Mouse (Mus musculus) cerebellum, postnatal 10 days (tissue): ENCODE results near the gene Sept9.
"Not testable (repeated sequence)": the region's sequence is repeated elsewhere in the genome, so short reads cannot be mapped to it uniquely, and the experiment has no call there.

ENCODE experiments used
- DNase-seq, 2 experiments: peaks; one replicate each; pipeline ENCODE4 v3.0.0; 2021; ENCODE audit warnings: mixed read lengths in 2 of 2

Sept9 gene

DNA sequence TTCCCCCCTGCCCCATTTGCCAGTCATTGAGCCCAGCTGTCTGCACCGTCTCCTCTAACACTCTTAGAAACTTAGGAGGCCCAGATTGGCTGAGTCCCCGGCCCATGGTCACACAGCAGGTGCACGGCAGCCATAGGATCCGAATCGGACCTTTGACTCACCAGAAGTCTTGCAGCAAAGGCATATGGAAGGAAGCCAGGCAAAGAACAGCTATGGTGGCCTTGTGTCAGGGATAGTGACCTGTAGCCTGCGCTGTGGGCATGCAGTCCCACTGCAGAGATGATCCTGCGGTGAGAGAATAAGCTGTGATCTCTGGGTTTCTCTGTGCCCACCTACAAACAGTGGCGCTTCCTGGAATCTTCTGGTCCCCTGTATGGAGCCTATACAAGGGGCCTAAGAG is 115.1 kb downstream of the Sept9 start:
- DNase-seq: no peak

DNA sequence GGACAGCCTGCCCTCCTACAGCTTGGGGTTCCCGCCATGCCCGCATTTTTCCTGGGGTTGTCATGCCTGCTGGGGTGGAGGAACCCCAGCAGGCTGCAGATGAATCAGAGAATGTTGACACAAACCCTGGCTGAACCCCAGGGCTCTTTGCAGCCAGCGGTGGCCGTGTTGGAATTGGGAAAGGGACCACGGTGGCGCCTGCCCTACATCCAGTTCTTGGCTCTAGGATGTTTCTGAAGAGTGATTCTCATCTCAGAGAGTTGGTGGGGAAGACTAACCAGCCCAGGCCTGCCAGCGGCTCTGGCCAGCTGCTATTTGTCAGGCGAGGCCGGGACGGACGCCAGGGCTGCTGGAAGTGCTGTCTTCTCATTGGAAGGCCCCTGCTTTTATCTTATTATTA is 115.8 kb downstream of the Sept9 start:
- peak; percentile 76 to 78 for DNase-seq

DNA sequence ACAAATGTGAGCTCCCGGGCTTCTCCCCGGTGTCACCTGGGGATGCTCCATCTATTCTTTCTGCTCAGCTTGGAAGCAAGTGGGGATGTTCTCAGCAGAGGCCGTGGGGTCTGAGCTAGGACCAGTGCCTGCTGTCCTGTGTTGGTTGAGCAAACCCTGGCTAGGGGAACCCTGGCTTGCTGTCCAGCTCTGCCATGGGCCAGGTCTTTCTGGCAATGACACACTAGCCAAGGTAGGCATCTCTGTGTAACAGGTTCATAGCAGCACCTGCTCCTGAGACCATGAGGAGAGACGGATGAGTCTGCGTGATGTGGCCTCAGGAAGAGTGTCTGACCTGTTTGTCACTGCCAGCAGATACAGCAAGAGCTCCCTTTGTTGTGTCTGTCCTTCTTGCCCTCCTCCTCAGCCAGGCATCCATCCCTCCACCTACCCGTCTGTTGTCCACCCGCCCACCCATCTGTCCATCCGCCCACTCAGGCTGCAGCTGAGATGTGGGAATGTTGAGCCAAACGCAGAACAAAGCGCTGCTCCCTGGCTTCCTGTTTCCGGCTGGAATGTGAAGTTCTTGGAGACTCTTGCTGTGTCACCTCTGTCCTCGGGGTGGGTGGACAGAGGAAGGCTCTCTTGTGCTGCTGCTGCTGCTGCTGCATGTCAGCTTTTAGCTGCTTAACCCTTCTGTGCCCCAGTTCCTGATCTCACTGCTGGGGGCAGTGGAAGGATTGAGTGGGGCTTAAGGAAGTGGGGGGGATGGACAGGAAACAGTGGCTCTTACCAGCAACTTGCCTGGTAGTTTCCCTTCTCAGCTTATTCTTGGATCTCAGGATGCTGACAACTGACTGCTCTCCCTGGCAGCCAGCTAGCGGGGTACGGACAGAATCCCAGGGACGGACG is 117.2 kb downstream of the Sept9 start:
- peak; percentile 79 to 88 for DNase-seq

DNA sequence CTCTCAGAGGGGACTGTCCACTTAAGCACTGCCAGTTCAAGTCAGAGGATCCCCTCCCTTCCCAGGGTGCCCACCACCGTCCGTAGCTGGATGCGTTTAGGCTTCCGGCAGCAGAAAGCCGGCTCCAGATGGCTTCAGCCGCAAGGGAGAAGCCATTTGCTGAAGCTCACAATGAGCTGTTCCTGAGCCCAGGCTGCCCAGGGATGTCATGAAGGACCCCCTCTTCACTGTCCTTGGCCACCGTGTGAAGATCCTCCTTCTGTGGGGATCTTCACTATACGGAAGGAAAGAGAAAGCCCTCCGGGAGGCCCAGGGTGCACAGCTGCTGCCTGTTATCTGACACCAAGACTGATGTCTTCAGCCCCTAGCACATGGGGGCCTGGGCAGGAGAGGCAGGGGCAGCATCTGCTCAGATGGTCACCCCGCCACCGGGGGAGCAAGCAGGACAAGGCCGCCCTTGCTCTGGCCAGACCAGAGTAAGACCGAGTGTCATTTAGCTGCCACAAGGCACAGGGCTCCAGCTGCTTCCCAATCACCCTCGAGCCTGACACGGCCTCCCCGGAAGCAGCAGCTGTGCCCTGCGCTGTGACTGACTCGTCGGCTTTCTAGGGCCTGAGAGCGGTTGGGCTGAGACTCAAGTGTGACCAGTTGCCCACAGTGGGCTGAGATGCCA is 118.1 kb downstream of the Sept9 start:
- DNase-seq: peak; percentile 77 to 84

DNA sequence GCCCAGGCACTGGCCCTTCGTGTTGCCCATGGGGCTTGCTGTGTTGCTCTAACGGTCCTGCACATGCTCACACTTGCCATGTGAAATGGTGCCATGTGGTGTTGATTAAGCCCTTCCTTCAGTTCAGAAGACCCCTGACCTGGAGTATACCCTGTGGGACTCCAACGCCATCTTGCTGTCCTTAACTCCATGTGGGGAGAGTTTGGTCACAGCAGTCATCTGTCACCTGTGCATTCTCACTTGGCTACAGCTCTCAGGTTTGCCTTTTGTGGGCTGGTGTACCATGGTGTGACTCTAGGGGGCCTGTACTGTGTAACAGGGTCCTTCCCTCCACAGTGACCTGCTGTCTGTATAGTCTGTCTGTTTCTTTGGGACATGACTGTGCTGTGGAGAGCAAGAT is 118.7 kb downstream of the Sept9 start:
- no peak for DNase-seq

DNA sequence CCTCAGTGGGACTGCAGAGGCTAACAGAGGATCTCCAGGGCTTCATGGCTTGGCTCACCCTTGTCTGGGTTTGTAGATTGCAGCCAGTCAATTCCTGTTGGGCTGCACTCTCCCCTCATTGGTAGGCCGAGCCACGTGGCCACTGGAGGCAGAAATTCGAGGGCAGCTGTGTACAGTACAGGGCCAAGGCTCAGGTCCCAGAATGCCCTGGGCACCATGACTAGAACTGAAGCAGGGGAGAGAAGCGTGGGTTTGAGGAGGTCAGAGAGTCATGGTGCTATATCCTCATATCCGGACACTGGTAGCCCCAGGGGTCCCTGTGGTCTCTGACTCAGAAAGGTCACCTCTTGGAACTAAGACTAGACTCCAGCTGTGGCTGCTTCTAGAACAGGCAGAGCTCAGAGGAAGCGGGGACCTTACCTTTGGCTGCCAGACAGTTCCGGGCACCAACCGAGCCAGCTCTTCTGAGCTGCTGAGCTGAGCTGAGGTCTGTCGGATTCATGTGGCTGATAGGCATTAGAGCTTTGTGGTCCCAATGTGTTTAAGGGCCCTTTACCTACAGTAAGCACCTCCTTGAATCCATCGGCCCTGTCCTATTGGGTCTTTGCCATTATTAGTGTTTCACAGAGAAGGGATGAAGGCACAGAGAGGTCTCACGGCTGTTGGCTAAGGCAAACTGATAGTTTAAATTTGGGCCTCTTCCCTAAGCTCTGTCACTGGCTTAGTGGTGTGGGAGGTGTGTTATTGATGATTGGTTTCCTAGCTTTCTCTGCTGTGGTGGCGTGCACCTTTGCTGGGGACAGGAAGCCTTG is 119.5 kb downstream of the Sept9 start:
- peak in 1 of 2 experiments; percentile 38 for DNase-seq

DNA sequence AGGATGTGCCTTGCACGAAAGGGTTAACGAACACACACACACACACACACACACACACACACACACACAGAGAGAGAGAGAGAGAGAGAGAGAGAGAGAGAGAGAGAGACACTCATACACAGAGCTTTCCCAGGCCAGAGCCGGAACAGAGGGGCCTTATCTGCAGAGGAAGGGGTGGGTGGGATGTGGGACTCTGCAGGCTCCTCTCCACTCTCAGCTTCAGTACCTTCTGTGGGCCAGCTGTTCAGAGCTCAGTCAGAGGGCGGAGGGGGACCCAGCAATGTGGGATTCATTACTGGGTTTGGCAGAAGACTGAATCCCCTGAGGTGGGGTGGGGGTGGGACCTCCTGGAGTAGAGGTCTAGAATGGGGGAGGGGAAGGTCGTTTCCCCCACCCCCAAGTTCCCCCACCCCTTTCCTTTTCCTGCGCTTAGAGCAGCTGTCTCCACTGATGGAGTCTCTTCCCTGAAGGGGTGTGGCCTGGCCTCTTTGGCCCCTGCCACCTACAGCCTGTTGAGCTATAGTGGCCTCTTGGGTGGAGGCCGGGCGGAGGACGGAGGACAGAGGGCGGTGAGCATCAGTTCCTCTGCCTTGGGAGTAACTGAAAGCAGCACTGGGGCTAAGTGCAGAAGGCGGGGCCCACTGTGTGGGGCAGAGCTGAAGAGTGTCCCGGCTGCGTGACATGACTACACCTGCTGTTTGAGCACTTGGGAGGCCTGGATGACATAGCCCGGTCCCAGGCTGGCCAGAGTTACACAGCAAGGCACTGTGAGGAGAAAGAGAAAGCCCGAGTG is 120.3 kb downstream of the Sept9 start:
- no peak for DNase-seq

DNA sequence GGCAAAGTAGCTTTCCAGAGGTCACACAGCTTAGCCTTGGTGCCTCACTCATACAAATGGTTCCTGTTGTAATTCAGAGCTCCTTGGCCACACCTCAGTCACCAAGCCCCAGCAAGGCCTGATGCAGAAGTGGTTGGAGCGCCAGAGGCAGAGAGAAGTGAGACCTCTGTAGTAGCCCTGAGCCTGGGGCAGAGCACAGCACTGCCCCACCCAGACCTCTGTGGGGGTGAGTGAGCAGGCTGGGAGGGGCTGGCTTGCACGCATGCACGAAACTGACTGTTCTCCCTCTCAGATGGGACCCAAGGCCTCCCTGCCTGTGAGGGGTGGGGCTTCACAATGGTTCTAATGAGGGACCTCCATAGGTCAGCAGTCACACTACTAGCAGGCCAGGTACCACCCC is 121.0 kb downstream of the Sept9 start:
- no peak for DNase-seq

DNA sequence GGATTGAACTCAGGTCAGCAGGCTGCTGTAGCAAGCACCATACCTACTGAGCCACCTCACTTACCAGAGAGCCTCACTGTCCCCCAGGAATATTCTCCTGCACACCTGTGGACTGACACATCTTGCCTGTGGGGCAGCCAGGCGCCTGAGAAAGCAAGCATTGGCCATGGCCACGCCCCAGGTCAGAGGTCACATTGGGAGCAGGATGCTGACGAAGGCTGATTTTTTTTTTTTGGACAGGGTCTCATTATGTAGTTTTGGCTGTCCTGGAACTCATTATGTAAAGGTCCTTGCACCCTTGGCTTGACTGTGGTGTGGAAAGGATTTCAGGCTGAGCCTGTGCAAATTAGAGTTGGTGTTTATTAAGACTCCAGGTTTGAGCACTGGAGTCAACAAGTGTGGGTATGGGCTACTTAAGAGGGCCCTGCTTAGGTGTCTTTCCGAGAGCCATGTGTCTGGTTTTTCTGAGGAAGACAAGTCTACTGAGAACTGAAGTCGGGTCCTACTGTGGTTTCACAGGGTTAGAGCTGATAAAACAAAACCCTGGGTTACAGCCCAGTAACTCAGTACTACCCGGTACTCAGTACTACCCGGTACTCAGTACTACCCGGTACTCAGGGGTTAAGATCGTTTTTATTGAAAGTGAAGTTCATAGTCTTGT is 122.0 kb downstream of the Sept9 start:
- no peak for DNase-seq

DNA sequence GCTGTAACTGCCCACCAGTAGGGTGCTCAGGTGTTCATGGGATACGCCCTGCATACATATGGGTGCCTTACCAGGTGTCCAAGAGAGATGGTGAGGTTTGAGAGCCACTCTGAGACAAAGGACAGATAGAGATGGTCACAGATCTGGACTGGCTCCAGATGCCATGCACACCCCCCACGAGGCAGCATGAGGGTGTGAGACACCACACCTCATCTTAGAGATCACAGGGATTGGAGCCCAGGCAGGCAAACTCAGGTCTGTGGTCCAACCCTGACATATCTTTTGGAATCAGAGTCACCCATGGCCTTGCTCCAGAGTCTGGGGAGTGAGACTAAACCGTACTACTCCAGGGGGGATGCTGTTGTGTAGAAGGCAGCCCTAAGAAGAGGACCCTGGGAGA is 122.8 kb downstream of the Sept9 start:
- no peak for DNase-seq

DNA sequence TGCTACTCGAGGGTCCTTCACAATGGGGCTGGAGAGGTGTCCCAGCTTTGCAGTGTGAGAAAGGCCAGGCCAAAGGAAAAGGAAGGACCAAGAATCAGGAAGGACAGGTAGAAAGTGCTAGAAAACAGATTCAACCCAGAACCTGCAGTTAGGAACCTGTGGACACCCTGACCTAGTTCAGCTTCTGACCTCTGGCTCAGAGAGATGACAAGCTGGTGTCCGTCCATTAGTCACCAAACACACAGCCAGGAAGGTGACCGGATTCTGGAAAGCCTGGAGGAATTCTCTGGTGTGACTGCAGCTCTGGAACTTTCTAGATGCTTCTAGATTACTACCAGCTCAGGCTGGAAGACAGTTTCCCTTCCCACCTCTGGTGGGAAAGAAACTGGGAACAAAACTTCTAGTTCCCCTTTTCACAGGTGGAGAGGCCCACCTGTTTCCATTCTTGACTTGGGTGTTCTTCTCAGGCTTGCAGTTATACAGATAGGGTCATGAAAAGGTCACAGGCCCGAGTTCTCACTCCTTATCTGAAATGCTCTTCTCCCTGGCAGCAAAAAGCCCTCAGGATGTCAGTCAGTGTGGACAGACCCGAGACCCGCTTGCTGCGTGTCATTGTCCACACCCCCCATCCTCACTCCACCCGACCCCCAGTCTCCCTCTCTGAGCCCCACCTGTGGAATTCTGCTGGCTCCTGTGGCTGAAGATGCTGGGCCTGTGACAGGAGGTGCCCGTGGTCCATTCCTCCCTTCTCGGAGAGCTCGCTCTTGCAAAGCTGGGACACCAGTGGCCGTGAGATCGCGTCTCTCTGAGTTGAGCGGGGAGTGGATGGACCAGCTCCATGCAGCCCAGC is 123.5 kb downstream of the Sept9 start:
- no peak for DNase-seq

DNA sequence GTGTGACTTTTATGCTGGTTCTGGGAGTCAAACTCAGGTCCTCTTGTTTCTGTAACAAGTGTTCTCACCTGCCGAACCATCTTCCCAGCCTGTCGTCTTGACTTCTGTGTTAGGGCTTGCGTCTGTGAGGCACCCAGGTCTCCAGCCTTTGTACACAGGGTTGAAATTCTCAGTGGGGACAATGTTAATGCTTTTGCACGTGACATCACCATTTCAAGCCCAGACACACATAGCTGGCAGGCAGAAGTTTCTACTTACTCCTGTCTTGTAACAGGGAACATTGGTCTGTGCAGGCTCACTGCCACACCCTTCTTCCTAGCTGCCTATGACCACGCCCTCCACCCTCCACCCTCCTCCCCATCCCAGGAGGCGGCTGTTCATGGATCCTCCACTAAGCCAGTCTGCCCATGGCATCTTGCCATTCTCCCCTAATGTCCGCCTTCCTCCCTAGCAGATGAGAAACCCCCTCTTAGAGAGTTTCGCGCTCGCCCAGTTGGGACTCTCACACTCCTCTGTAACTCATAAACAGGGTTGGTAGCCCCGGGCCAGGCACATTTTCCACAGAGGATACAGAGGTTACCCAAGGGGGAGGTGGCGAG is 124.6 kb downstream of the Sept9 start:
- DNase-seq: peak in 1 of 2 experiments; percentile 44

DNA sequence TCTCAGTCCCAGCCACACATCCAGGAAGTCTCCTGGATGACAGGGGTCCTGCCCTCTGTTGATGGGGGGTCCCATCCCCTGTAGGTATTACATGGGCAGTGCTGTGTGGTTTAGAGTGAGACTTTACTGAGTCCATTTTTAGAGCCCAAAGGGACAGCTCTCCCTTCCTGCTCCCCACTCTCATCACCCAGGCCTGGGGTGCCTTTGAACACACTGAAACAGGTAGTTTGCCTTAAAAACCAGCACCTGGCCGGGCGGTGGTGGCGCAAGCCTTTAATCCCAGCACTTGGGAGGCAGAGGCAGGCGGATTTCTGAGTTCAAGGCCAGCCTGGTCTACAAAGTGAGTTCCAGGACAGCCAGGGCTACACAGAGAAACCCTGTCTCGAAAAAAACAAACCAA is 125.3 kb downstream of the Sept9 start:
- not testable (repeated sequence) for DNase-seq

DNA sequence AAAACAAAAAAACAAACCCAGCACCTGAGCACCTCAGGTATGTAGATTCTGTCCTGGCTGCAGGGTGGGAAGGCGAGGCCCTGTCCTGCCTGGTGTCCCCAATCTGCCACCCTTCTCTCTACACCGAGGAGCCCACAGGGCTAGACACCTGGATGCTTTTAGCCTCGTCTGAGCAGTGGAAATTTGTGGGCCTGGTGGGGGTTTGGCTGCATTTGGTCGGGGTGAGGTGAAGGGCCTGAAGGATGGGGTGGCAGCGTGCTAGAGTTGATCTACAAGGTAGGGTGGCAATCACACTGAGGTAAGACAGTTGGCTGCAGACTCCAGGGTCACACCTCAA is 125.6 kb downstream of the Sept9 start:
- DNase-seq: no peak

DNA sequence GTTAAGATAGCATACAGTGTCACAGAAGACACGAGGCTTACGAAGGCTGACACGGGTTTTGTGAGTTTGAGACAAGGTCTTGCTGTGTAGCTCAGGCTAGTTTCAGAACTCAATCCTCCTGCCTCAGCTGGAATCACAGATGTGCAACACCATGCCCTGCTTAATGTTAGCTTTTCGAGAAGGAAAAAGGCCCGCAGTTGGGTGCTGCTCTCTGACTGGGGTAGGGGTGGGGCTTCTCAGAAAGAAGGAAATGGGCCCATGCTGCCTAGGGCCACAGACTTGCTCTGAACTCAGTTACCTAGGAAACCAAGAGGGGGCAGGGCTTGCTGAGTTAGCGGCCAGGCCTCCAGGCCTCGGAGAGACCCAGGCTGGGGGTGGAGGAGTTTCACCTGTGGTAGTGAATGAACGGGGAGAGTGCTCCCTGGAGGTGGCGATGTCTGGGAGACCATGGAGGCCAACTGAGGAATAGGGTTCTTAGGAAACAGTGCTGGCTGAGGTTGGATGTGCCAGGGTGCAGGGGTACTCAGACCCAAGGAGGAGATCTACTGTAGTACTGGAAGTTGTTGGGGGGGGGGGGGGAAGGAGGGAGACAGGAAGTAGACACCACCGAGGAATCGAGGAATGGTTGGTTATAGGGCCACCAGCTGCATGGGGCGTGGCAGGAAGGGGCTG is 126.1 kb downstream of the Sept9 start:
- no peak for DNase-seq

DNA sequence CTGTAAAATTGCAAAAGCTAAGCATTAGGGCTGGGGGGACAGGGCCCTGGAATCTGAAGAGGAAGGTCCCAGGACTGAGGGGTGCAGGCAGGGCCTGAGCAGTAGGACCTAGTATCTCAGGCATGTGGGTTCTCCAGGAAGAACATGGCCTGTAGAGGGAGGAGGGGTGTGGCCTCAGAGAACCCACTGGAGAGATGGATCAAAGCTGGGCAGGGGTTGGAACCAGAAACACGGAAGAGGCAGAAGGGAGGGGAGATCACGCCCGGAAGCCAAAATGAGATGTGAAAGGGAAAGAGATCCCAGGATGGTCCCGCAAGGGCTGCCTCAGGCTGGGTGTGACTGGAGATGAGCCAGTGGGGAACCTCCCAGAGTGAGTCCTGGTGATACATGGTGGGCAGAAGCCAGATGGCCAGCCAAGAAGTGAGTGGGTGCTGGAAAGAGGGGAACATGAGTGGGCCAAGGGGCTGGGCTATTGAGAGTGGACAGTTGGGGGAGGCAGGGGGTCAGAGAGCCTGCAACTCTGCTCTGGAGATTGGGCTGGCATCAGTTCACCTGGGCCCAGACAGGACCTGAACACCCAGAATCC is 126.8 kb downstream of the Sept9 start:
- peak; percentile 44 to 47 for DNase-seq

DNA sequence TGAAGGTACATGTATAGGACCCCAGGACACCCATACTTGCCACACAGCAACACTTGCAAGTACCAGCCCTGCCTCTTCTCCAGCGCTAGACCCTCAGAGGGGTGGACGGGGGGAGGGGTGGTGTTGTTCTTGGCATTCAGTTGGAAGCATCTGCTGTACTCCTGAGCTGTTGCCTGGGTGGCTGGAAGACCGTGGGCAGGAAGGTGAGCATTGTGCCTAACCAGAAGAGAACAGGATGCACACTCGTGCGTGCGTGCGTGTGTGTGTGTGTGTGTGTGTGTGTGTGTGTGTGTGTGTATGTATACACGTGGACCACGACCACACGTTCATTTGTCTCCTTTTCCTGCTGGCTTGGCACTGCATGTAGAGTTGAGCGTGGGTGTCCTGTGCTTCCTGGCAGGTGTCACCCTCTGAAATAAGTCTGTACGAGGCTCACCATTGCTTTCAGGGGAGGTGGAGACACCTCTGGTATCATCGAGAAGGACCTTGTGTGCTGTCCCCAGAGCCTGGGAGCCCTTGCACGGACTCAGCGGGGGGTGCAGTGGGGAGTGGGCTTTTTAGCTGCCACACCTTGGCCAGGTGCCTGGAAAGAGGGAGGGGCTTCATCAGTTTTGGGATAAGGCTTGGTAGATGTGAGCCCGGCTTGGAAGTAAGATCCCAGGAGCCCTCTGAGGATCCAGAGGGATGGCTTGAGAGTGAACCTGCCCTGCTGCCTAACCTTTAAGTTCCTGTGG is 127.6 kb downstream of the Sept9 start:
- DNase-seq: peak; percentile 86 to 90

DNA sequence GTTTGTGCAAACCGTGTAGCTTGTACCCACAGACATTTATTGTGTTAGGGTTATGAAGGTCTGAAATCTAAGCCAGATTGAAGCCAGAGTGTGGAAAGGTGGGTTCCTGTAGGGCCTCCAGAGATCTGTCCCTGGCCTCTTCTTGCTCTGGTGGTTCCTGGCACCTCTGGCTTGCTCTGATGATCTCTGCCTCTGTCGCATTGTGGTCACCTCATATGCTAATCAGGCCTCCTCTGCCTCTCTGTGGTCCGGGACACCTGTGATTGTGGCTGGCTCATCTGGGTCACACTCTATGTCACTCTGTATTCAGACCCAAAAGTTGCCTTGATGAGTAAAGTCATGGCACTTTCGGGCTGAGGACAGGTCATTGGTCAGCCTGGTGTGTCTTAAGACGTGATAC is 128.2 kb downstream of the Sept9 start:
- no peak for DNase-seq
